Comparison of ENCODE assay signal across 8 mouse cellular contexts in the genomic region with DNA sequence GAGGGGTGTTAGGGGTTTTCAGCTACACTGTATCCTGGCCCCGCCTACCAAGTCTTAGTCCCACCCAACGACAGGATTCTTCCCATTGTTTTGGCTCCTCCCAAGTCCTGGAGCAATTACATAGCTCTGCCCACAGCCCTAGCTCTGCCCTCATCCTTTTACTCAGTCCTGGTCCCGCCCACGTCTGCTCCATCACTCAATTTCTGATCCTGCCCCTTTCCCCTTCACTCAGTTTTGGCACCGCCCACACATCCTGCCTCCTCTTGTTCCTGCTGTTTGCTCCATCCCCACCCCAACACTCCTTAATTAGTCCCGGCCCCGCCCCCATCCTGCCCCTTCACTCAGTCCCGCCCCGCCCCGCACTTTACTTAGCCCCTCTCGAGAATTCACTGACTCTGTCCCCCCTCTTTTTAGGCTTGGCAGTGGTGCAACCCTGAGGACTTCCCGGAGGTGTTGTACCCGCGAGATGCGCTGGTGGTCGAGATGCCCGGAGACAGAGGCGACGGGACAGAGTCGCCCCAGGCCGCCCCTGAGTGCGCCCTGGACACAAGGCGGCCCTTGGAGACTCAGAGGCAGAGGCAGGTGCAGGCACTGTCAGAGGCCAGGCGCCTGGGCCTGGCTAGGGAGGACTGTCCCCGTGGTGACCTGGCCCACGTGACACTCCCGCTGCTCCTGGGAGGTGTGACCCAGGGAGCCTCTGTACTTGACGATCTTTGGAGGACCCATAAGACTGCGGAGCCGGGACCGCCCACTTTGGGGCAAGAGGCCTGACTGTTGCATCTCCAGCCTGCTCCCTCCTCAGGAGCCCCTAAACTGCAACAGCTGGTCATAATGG. TPM values are rescaled to one million over a fixed set of nuclear protein-coding genes. Genes with fewer than 3 reads are reported as not detected.
DNase-seq lines count a peak whose midpoint lies in the region; ATAC-seq lines count a peak whose summit lies in the region.

No protein-coding gene starts in this region.

- WGBS in embryonic facial prominence, embryonic 13.5 days = 4% methylated on average over 31 of the region's 31 CpGs
- WGBS in heart, embryonic 15.5 days = 7% methylated on average over 31 of the region's 31 CpGs
- 3% methylated on average over 31 of the region's 31 CpGs for WGBS in kidney, embryonic 16.5 days

- DNase-seq in WW6 (ENCODE audit: low read depth, low spot score) = peak; percentile 99
- peak; percentile 84 for DNase-seq in lung, postnatal 14 days
- DNase-seq in thymus, postnatal 25 days = no peak

- no peaks in the 10 kb centered on the region for H3K36me3 ChIP-seq in embryonic facial prominence, embryonic 13.5 days
- no peaks in the 10 kb centered on the region for H3K36me3 ChIP-seq in heart, embryonic 15.5 days
- H3K36me3 ChIP-seq in kidney, embryonic 16.5 days (ENCODE audit: insufficient read depth, low read length) = no peaks in the 10 kb centered on the region

- H3K4me3 ChIP-seq in embryonic facial prominence, embryonic 13.5 days = no peak overlapping the region
- H3K4me3 ChIP-seq in heart, embryonic 15.5 days = no peak overlapping the region
- peak overlapping the region; percentile 31 for H3K4me3 ChIP-seq in kidney, embryonic 16.5 days (ENCODE audit: low read length)

- peaks cover 50% of the 10 kb centered on the region for H3K27me3 ChIP-seq in embryonic facial prominence, embryonic 13.5 days
- H3K27me3 ChIP-seq in heart, embryonic 15.5 days = peaks cover 48% of the 10 kb centered on the region
- peaks cover 13% of the 10 kb centered on the region; the same call in 1 of the 2 replicates for H3K27me3 ChIP-seq in kidney, embryonic 16.5 days (ENCODE audit: insufficient read depth, low read length)

- H3K4me2 ChIP-seq in embryonic facial prominence, embryonic 13.5 days = 0 out of 2 replicates have a peak overlapping the region, but pooled peaks have one; percentile 11
- peak overlapping the region; percentile 19; the same call in 1 of the 2 replicates for H3K4me2 ChIP-seq in heart, embryonic 15.5 days
- H3K4me2 ChIP-seq in kidney, embryonic 16.5 days (replicated peaks; ENCODE audit: low read depth, low read length) = peak overlapping the region; percentile 44

- H3K4me1 ChIP-seq in embryonic facial prominence, embryonic 13.5 days = peaks cover 7% of the 10 kb centered on the region; the same call in 1 of the 2 replicates
- H3K4me1 ChIP-seq in heart, embryonic 15.5 days (replicated peaks) = peaks cover 14% of the 10 kb centered on the region; the same call in 1 of the 2 replicates
- peaks cover 15% of the 10 kb centered on the region for H3K4me1 ChIP-seq in kidney, embryonic 16.5 days (ENCODE audit: insufficient read depth, low read length)

- ATAC-seq in embryonic facial prominence, embryonic 13.5 days (ENCODE audit: insufficient number of reproducible peaks, insufficient read depth, low FRiP score, low TSS enrichment, low read depth) = 0 out of 2 replicates have a peak, but pooled peaks have one; percentile 27
- ATAC-seq in heart, embryonic 15.5 days (replicated peaks; ENCODE audit: insufficient number of reproducible peaks, insufficient read depth, low FRiP score, low read depth) = peak; percentile 58
- ATAC-seq in kidney, embryonic 16.5 days (ENCODE audit: low FRiP score, low TSS enrichment) = peak; percentile 86
- ATAC-seq in erythroblast, adult 5-6 weeks (replicated peaks; ENCODE audit: low FRiP score, poor library complexity, severe bottlenecking) = no peak
- no peak for ATAC-seq in megakaryocyte progenitor cell, adult 5-6 weeks (replicated peaks; ENCODE audit: poor library complexity)

- no peak overlapping the region for H3K9ac ChIP-seq in embryonic facial prominence, embryonic 13.5 days
- no peak overlapping the region for H3K9ac ChIP-seq in heart, embryonic 15.5 days
- H3K9ac ChIP-seq in kidney, embryonic 16.5 days (replicated peaks; ENCODE audit: low read length) = no peak overlapping the region; the same call in 1 of the 2 replicates

- no peak overlapping the region for H3K27ac ChIP-seq in embryonic facial prominence, embryonic 13.5 days
- H3K27ac ChIP-seq in heart, embryonic 15.5 days = no peak overlapping the region
- H3K27ac ChIP-seq in kidney, embryonic 16.5 days (ENCODE audit: low read length) = no peak overlapping the region

- peaks cover 12% of the 10 kb centered on the region; the same call in 1 of the 2 replicates for H3K9me3 ChIP-seq in embryonic facial prominence, embryonic 13.5 days
- peaks cover 11% of the 10 kb centered on the region for H3K9me3 ChIP-seq in heart, embryonic 15.5 days (replicated peaks)
- peaks cover 12% of the 10 kb centered on the region; the same call in 1 of the 2 replicates for H3K9me3 ChIP-seq in kidney, embryonic 16.5 days (ENCODE audit: low read length)

RNA-seq across cellular contexts. Expression of gene Il12rb1, which starts 12.1 kb away (rescaled TPM):
- polyA plus RNA-seq in embryonic facial prominence, embryonic 13.5 days (2015; fragmentation: Nextera tagmentation; extraction: Ambion mirVana) = 0.07 and 0.54 TPM in 2 replicates
- 0.15 and 0.53 TPM in 2 replicates for polyA plus RNA-seq in heart, embryonic 15.5 days (2015; fragmentation: Nextera tagmentation; extraction: Ambion mirVana)
- polyA plus RNA-seq in kidney, embryonic 16.5 days (2015; fragmentation: Nextera tagmentation; extraction: Ambion mirVana) = 0.05 and 0.12 TPM in 2 replicates
- not detected in 2 replicates for total RNA-seq in erythroblast, adult 5-6 weeks (2015; ENCODE audit: low replicate concordance)
- 0.14 and 0.51 TPM in 2 replicates for total RNA-seq in erythroblast, adult 5-6 weeks (2017; ENCODE audit: low replicate concordance)
- 0.07 and 0.64 TPM in 2 replicates for total RNA-seq in megakaryocyte progenitor cell, adult 5-6 weeks (2015)
- 1.0 and 1.7 TPM in 2 replicates for total RNA-seq in megakaryocyte progenitor cell, adult 5-6 weeks (2017)

RNA-seq across cellular contexts. Expression of gene Mast3, which starts 15.5 kb away (rescaled TPM):
- 12.5 and 13.8 TPM in 2 replicates for polyA plus RNA-seq in embryonic facial prominence, embryonic 13.5 days (2015; fragmentation: Nextera tagmentation; extraction: Ambion mirVana)
- polyA plus RNA-seq in heart, embryonic 15.5 days (2015; fragmentation: Nextera tagmentation; extraction: Ambion mirVana) = 5.0 and 11.1 TPM in 2 replicates
- 16.2 and 16.3 TPM in 2 replicates for polyA plus RNA-seq in kidney, embryonic 16.5 days (2015; fragmentation: Nextera tagmentation; extraction: Ambion mirVana)
- 21.7 and 29.2 TPM in 2 replicates for total RNA-seq in erythroblast, adult 5-6 weeks (2015; ENCODE audit: low replicate concordance)
- total RNA-seq in erythroblast, adult 5-6 weeks (2017; ENCODE audit: low replicate concordance) = 3.9 and 5.4 TPM in 2 replicates
- total RNA-seq in megakaryocyte progenitor cell, adult 5-6 weeks (2015) = 48.7 and 50.0 TPM in 2 replicates
- total RNA-seq in megakaryocyte progenitor cell, adult 5-6 weeks (2017) = 13.9 and 16.7 TPM in 2 replicates

RNA-seq across cellular contexts. Expression of gene Arrdc2, which starts 19.2 kb away (rescaled TPM):
- 5.9 and 7.7 TPM in 2 replicates for polyA plus RNA-seq in embryonic facial prominence, embryonic 13.5 days (2015; fragmentation: Nextera tagmentation; extraction: Ambion mirVana)
- polyA plus RNA-seq in heart, embryonic 15.5 days (2015; fragmentation: Nextera tagmentation; extraction: Ambion mirVana) = 2.8 and 4.0 TPM in 2 replicates
- polyA plus RNA-seq in kidney, embryonic 16.5 days (2015; fragmentation: Nextera tagmentation; extraction: Ambion mirVana) = 6.7 and 7.0 TPM in 2 replicates
- total RNA-seq in erythroblast, adult 5-6 weeks (2015; ENCODE audit: low replicate concordance) = 15.0 and 25.7 TPM in 2 replicates
- 18.1 and 30.8 TPM in 2 replicates for total RNA-seq in erythroblast, adult 5-6 weeks (2017; ENCODE audit: low replicate concordance)
- total RNA-seq in megakaryocyte progenitor cell, adult 5-6 weeks (2015) = 6.0 and 8.6 TPM in 2 replicates
- 4.8 and 8.8 TPM in 2 replicates for total RNA-seq in megakaryocyte progenitor cell, adult 5-6 weeks (2017)

RNA-seq across cellular contexts. Expression of gene Kcnn1, which starts 42.7 kb away (rescaled TPM):
- 3.2 and 5.3 TPM in 2 replicates for polyA plus RNA-seq in embryonic facial prominence, embryonic 13.5 days (2015; fragmentation: Nextera tagmentation; extraction: Ambion mirVana)
- polyA plus RNA-seq in heart, embryonic 15.5 days (2015; fragmentation: Nextera tagmentation; extraction: Ambion mirVana) = 2.8 and 3.8 TPM in 2 replicates
- 2.9 and 4.9 TPM in 2 replicates for polyA plus RNA-seq in kidney, embryonic 16.5 days (2015; fragmentation: Nextera tagmentation; extraction: Ambion mirVana)
- not detected in 2 replicates for total RNA-seq in erythroblast, adult 5-6 weeks (2015; ENCODE audit: low replicate concordance)
- total RNA-seq in erythroblast, adult 5-6 weeks (2017; ENCODE audit: low replicate concordance) = not detected in 2 replicates
- total RNA-seq in megakaryocyte progenitor cell, adult 5-6 weeks (2015) = 0.12 and 0.42 TPM in 2 replicates
- total RNA-seq in megakaryocyte progenitor cell, adult 5-6 weeks (2017) = 0.84 and 0.92 TPM in 2 replicates

RNA-seq across cellular contexts. Expression of gene Pik3r2, which starts 43.8 kb away (rescaled TPM):
- 76.8 and 85.4 TPM in 2 replicates for polyA plus RNA-seq in embryonic facial prominence, embryonic 13.5 days (2015; fragmentation: Nextera tagmentation; extraction: Ambion mirVana)
- 28.0 and 45.8 TPM in 2 replicates for polyA plus RNA-seq in heart, embryonic 15.5 days (2015; fragmentation: Nextera tagmentation; extraction: Ambion mirVana)
- polyA plus RNA-seq in kidney, embryonic 16.5 days (2015; fragmentation: Nextera tagmentation; extraction: Ambion mirVana) = 72.8 and 77.3 TPM in 2 replicates
- 4.8 and 12.1 TPM in 2 replicates for total RNA-seq in erythroblast, adult 5-6 weeks (2015; ENCODE audit: low replicate concordance)
- 5.9 and 6.3 TPM in 2 replicates for total RNA-seq in erythroblast, adult 5-6 weeks (2017; ENCODE audit: low replicate concordance)
- 5.7 and 6.0 TPM in 2 replicates for total RNA-seq in megakaryocyte progenitor cell, adult 5-6 weeks (2015)
- 18.1 and 18.5 TPM in 2 replicates for total RNA-seq in megakaryocyte progenitor cell, adult 5-6 weeks (2017)

Comparison
In these comparisons a context has a peak if more than half of its experiments do, and no peak if none do; other contexts are left out.
1. ATAC-seq: peak in embryonic facial prominence, embryonic 13.5 days (single experiment), heart, embryonic 15.5 days (single experiment) and kidney, embryonic 16.5 days (single experiment); none in erythroblast, adult 5-6 weeks (single experiment) and megakaryocyte progenitor cell, adult 5-6 weeks (single experiment).
2. Peak in every context shown above with its lines, with median percentiles within 50 percentile points of each other: H3K4me2 ChIP-seq.